Mouse (Mus musculus): Measurements from ENCODE around the gene Pgm2l1. TPM values are rescaled to one million over a fixed set of nuclear protein-coding genes. Genes with fewer than 3 reads are reported as not detected.

Gene Pgm2l1
- total RNA-seq, 1 experiment from 2014 or later: 22.4 TPM

GRCm38 (mm10) chr7:100312716-100313115 is 85.5 kb downstream of the Pgm2l1 start:
- ATAC-seq (replicated peaks in 1 of 2; ENCODE audit: insufficient read depth in 1 of 2, low FRiP score in 2 of 2, low TSS enrichment in 1 of 2, low read depth in 1 of 2, poor library complexity in 2 of 2, severe bottlenecking in 2 of 2): no peak

GRCm38 (mm10) chr7:100316924-100317323 is 89.7 kb downstream of the Pgm2l1 start:
- no peak for ATAC-seq (replicated peaks in 1 of 2; ENCODE audit: insufficient read depth in 1 of 2, low FRiP score in 2 of 2, low TSS enrichment in 1 of 2, low read depth in 1 of 2, poor library complexity in 2 of 2, severe bottlenecking in 2 of 2)

GRCm38 (mm10) chr7:100317534-100317933 is 90.3 kb downstream of the Pgm2l1 start:
- ATAC-seq (replicated peaks in 1 of 2; ENCODE audit: insufficient read depth in 1 of 2, low FRiP score in 2 of 2, low TSS enrichment in 1 of 2, low read depth in 1 of 2, poor library complexity in 2 of 2, severe bottlenecking in 2 of 2): no peak

- no peak for ATAC-seq (replicated peaks in 1 of 2; ENCODE audit: insufficient read depth in 1 of 2, low FRiP score in 2 of 2, low TSS enrichment in 1 of 2, low read depth in 1 of 2, poor library complexity in 2 of 2, severe bottlenecking in 2 of 2)
These were observed 96.5 kb downstream of the Pgm2l1 start for GRCm38 (mm10) chr7:100323721-100324120.

GRCm38 (mm10) chr7:100325482-100325881 is 98.3 kb downstream of the Pgm2l1 start:
- ATAC-seq (replicated peaks in 1 of 2; ENCODE audit: insufficient read depth in 1 of 2, low FRiP score in 2 of 2, low TSS enrichment in 1 of 2, low read depth in 1 of 2, poor library complexity in 2 of 2, severe bottlenecking in 2 of 2): no peak

GRCm38 (mm10) chr7:100327514-100327913 is 100.3 kb downstream of the Pgm2l1 start:
- no peak for ATAC-seq (replicated peaks in 1 of 2; ENCODE audit: insufficient read depth in 1 of 2, low FRiP score in 2 of 2, low TSS enrichment in 1 of 2, low read depth in 1 of 2, poor library complexity in 2 of 2, severe bottlenecking in 2 of 2)

Other genes starting within 250 kb of the Pgm2l1 start
- gene Rnf169, start 246.9 kb upstream of the Pgm2l1 start, total RNA-seq (2017): 23.1 and 30.9 TPM in 2 replicates
- not detected in 2 replicates for gene Chrdl2, start 221.2 kb upstream of the Pgm2l1 start, total RNA-seq (2017)
- gene Pold3, start 105.8 kb upstream of the Pgm2l1 start, total RNA-seq (2017): 118 and 147 TPM in 2 replicates
- 14.0 and 15.7 TPM in 2 replicates for gene Lipt2, start 68.1 kb upstream of the Pgm2l1 start, total RNA-seq (2017)
- 0.55 and 3.7 TPM in 2 replicates for gene Kcne3, start 50.9 kb upstream of the Pgm2l1 start, total RNA-seq (2017)
- gene P4ha3, start 58.1 kb downstream of the Pgm2l1 start, total RNA-seq (2017): not detected in 2 replicates
- gene C2cd3, start 144.8 kb downstream of the Pgm2l1 start, total RNA-seq (2017): 35.1 and 36.7 TPM in 2 replicates
- 65.2 and 70.2 TPM in 2 replicates for gene Ppme1, start 144.9 kb downstream of the Pgm2l1 start, total RNA-seq (2017)
- not detected in 2 replicates for gene Ucp3, start 245.6 kb downstream of the Pgm2l1 start, total RNA-seq (2017)